Mouse (Mus musculus) brown adipose tissue, adult 24 weeks (tissue): ENCODE measurements around the gene Plcxd1. TPM values are rescaled to one million over a fixed set of nuclear protein-coding genes. Genes with fewer than 3 reads are reported as not detected.

Source experiments
- H3K27ac ChIP-seq: fragments of 200-500 bp; replicated peaks from 2 replicates; pipeline ENCODE4 v1.5.1; 2012; ENCODE audit warnings: low read depth, mild to moderate bottlenecking, low read length
- H3K4me1 ChIP-seq: fragments of 200-500 bp; 2 replicates; pipeline ENCODE4 v1.6.1; 2012; ENCODE audit warnings: low read length, mixed read lengths; ENCODE audit not compliant: control insufficient read depth, insufficient read depth, insufficient read length
- H3K4me3 ChIP-seq: fragments of 200-500 bp; 2 replicates; pipeline ENCODE4 v1.5.1; 2012; ENCODE audit warnings: low read depth, mild to moderate bottlenecking, low read length, moderate library complexity; ENCODE audit not compliant: insufficient read depth
- polyA plus RNA-seq: library from polyadenylated mRNA; stranded (reverse); fragments of >200 nt; gene quantifications from 2 replicates; pipeline ENCODE4 v1.2.4, GENCODE M21; 2012; ENCODE audit not compliant: missing spikeins, insufficient read depth, insufficient read length

Gene Plcxd1
- polyA plus RNA-seq, 1 experiment = not detected

- H3K4me3 ChIP-seq = no peak overlapping the region
- peaks cover 3% of the 10 kb centered on the region; the same call in 1 of the 2 replicates for H3K4me1 ChIP-seq
- no peak overlapping the region for H3K27ac ChIP-seq
Measured at GRCm38 (mm10) chr5:110142309-110142708, 42.5 kb downstream of the Plcxd1 start.

- Histone ChIP-seq H3K27ac (no peak overlapping the region), H3K4me1 (no peaks in the 10 kb centered on the region), H3K4me3 (no peak overlapping the region)
Measured at GRCm38 (mm10) chr5:110143007-110143406, 43.2 kb downstream of the Plcxd1 start.

Other genes with a start within 250 kb of the Plcxd1 start
- 2.3 and 5.2 TPM in 2 replicates for gene Gm15446, start 176.6 kb upstream of the Plcxd1 start, polyA plus RNA-seq
- 12.2 and 14.1 TPM in 2 replicates for gene Zfp932, start 103.4 kb upstream of the Plcxd1 start, polyA plus RNA-seq
- 1.6 and 2.3 TPM in 2 replicates for gene Gm17655, start 27.5 kb upstream of the Plcxd1 start, polyA plus RNA-seq
- gene Gm35315, start 5.5 kb upstream of the Plcxd1 start, polyA plus RNA-seq = 0.32 TPM in 1 of 2 replicates, not detected in the other
- 13.1 and 15.4 TPM in 2 replicates for gene Gtpbp6, start 8.2 kb downstream of the Plcxd1 start, polyA plus RNA-seq
- 1.7 and 3.0 TPM in 2 replicates for gene Zfp605, start 10.1 kb downstream of the Plcxd1 start, polyA plus RNA-seq
- gene Chfr, start 35.9 kb downstream of the Plcxd1 start, polyA plus RNA-seq = 8.1 and 9.0 TPM in 2 replicates
- gene Golga3, start 76.7 kb downstream of the Plcxd1 start, polyA plus RNA-seq = 13.3 and 14.6 TPM in 2 replicates
- 10.3 and 17.3 TPM in 2 replicates for gene Ankle2, start 131.0 kb downstream of the Plcxd1 start, polyA plus RNA-seq
- 23.3 and 26.3 TPM in 2 replicates for gene Pgam5, start 169.9 kb downstream of the Plcxd1 start, polyA plus RNA-seq
- gene Pxmp2, start 186.2 kb downstream of the Plcxd1 start, polyA plus RNA-seq = 21.3 and 26.9 TPM in 2 replicates
- 0.79 and 1.4 TPM in 2 replicates for gene Pole, start 186.3 kb downstream of the Plcxd1 start, polyA plus RNA-seq
- not detected in 2 replicates for gene P2rx2, start 243.2 kb downstream of the Plcxd1 start, polyA plus RNA-seq
- gene Lrcol1, start 244.8 kb downstream of the Plcxd1 start, polyA plus RNA-seq = not detected in 2 replicates